Mouse (Mus musculus): ENCODE measurements at regions not wholly inside any gene's neighbourhood (a gene's known extent, or its start where the extent isn't known, plus 50 kb on each side); places are given as distances from the start of the nearest gene placed in this dataset.

- Histone ChIP-seq H3K4me3 (no peak overlapping the region), H3K27ac (no peak overlapping the region)
- intact Hi-C loops (cut with DNase I): no loop called here
- no peak for TF ChIP-seq CTCF (IDR thresholded peaks at IDR 0.05)
- no peak for DNase-seq
These were observed 64.4 kb upstream of the Habp2 start for GRCm38 (mm10) chr19:56222496-56222895.

GRCm38 (mm10) chr19:56225039-56225438 is 61.9 kb upstream of the Habp2 start:
- intact Hi-C loops (cut with DNase I): no loop called here
- no peak for DNase-seq
- Histone ChIP-seq H3K27ac (no peak overlapping the region), H3K4me3 (no peak overlapping the region)
- TF ChIP-seq CTCF (IDR thresholded peaks at IDR 0.05): no peak

GRCm38 (mm10) chr19:56225518-56225917 is 61.4 kb upstream of the Habp2 start:
- intact Hi-C loops (cut with DNase I): no loop called here
- no peak for TF ChIP-seq CTCF (IDR thresholded peaks at IDR 0.05)

GRCm38 (mm10) chr19:56228586-56228985 is 58.4 kb upstream of the Habp2 start:
- intact Hi-C loops (cut with DNase I): no loop called here
- Histone ChIP-seq H3K27ac (no peak overlapping the region), H3K4me3 (no peak overlapping the region)
- no peak for DNase-seq
- no peak for TF ChIP-seq CTCF (IDR thresholded peaks at IDR 0.05)

More at GRCm38 (mm10) chr19:56225518-56225917, 61.4 kb upstream of the Habp2 start:
- no peak overlapping the region for H3K4me3 ChIP-seq
- no peak overlapping the region for H3K27ac ChIP-seq
- DNase-seq: no peak

GRCm38 (mm10) chr19:56231430-56231829 is 55.5 kb upstream of the Habp2 start:
- intact Hi-C loops (cut with DNase I): no loop called here

GRCm38 (mm10) chr19:56231849-56232248 is 55.1 kb upstream of the Habp2 start:
- no peak for DNase-seq
- H3K4me3 ChIP-seq: no peak overlapping the region
- no peak overlapping the region for H3K27ac ChIP-seq
- no peak for TF ChIP-seq CTCF (IDR thresholded peaks at IDR 0.05)
- intact Hi-C loops (cut with DNase I): no loop called here

More at GRCm38 (mm10) chr19:56231430-56231829, 55.5 kb upstream of the Habp2 start:
- H3K4me3 ChIP-seq: no peak overlapping the region
- no peak for DNase-seq
- no peak overlapping the region for H3K27ac ChIP-seq
- TF ChIP-seq CTCF (IDR thresholded peaks at IDR 0.05): no peak

GRCm38 (mm10) chr19:56232269-56232668 is 54.7 kb upstream of the Habp2 start:
- H3K27ac ChIP-seq: no peak overlapping the region
- intact Hi-C loops (cut with DNase I): no loop called here

GRCm38 (mm10) chr19:56232950-56233349 is 54.0 kb upstream of the Habp2 start:
- TF ChIP-seq CTCF (IDR thresholded peaks at IDR 0.05): peak; percentile 37
- Histone ChIP-seq H3K4me3 (no peak overlapping the region), H3K27ac (no peak overlapping the region)
- intact Hi-C loops (cut with DNase I): no loop called here
- no peak for DNase-seq

More at GRCm38 (mm10) chr19:56232269-56232668, 54.7 kb upstream of the Habp2 start:
- no peak for DNase-seq
- no peak for TF ChIP-seq CTCF (IDR thresholded peaks at IDR 0.05)
- no peak overlapping the region for H3K4me3 ChIP-seq

GRCm38 (mm10) chr19:56235040-56235439 is 51.9 kb upstream of the Habp2 start:
- H3K27ac ChIP-seq: no peak overlapping the region
- no peak overlapping the region for H3K4me3 ChIP-seq
- intact Hi-C loops (cut with DNase I): no loop called here
- TF ChIP-seq CTCF (IDR thresholded peaks at IDR 0.05): no peak
- no peak for DNase-seq
